Mouse (Mus musculus) erythroblast, embryonic 14.5 days (primary cell): ENCODE data around the gene Olfr790. TPM values are rescaled to one million over a fixed set of nuclear protein-coding genes. Genes with fewer than 3 reads are reported as not detected.

ENCODE experiments used
- H3K27me3 ChIP-seq: 2 replicates; pipeline ENCODE4 v1.6.1; 2012; ENCODE audit warnings: inconsistent platforms; ENCODE audit not compliant: control insufficient read depth
- H3K36me3 ChIP-seq: 2 replicates; pipeline ENCODE4 v1.6.1; 2012; ENCODE audit warnings: mild to moderate bottlenecking, inconsistent platforms; ENCODE audit not compliant: control insufficient read depth
- H3K4me1 ChIP-seq: 2 replicates; pipeline ENCODE4 v1.6.1; 2012; ENCODE audit warnings: inconsistent platforms; ENCODE audit not compliant: control insufficient read depth
- H3K4me3 ChIP-seq: replicated peaks from 2 replicates; pipeline ENCODE3; 2012; ENCODE audit warnings: moderate library complexity, mild to moderate bottlenecking, inconsistent platforms
- H3K9me3 ChIP-seq: 2 replicates; pipeline ENCODE4 v1.6.1; 2012; ENCODE audit warnings: low read length, inconsistent platforms, mixed read lengths; ENCODE audit not compliant: control insufficient read depth
- GATA1 ChIP-seq: IDR thresholded peaks from 2 replicates; pipeline ENCODE4 v1.6.1; 2012; ENCODE audit warnings: low read length, inconsistent platforms, mixed read lengths
- TAL1 ChIP-seq: IDR thresholded peaks from 3 replicates; pipeline ENCODE4 v1.6.1; 2012; ENCODE audit warnings: low read length, inconsistent platforms, mixed read lengths
- polyA plus RNA-seq: library from polyadenylated mRNA; stranded (reverse); fragments of >175 nt; gene quantifications from 2 replicates; pipeline ENCODE4 v1.2.3, GENCODE M21; 2012

Olfr790 gene
- polyA plus RNA-seq, 1 experiment: not detected

- peaks cover 2% of the 10 kb centered on the region for H3K9me3 ChIP-seq
- H3K27me3 ChIP-seq: no peaks in the 10 kb centered on the region
- no peak overlapping the region for H3K4me3 ChIP-seq
- no peaks in the 10 kb centered on the region for H3K4me1 ChIP-seq
- TF ChIP-seq GATA1: no peak
- TF ChIP-seq TAL1: no peak
- no peaks in the 10 kb centered on the region for H3K36me3 ChIP-seq
Observed at GRCm38 (mm10) chr10:129549354-129549753, 51.1 kb downstream of the Olfr790 start.

Other genes with a start within 250 kb of the Olfr790 start
- 0.06 TPM in 1 of 2 replicates, not detected in the other for gene Olfr776, start 239.4 kb upstream of the Olfr790 start, polyA plus RNA-seq
- gene Olfr777, start 227.0 kb upstream of the Olfr790 start, polyA plus RNA-seq: 0.04 TPM in 1 of 2 replicates, not detected in the other
- not detected in 2 replicates for gene Olfr780, start 180.4 kb upstream of the Olfr790 start, polyA plus RNA-seq
- not detected in 2 replicates for gene Olfr781, start 169.6 kb upstream of the Olfr790 start, polyA plus RNA-seq
- gene Olfr782, start 149.6 kb upstream of the Olfr790 start, polyA plus RNA-seq: not detected in 2 replicates
- gene Olfr784, start 114.4 kb upstream of the Olfr790 start, polyA plus RNA-seq: not detected in 2 replicates
- gene Olfr785, start 93.1 kb upstream of the Olfr790 start, polyA plus RNA-seq: not detected in 2 replicates
- not detected in 2 replicates for gene Olfr786, start 71.2 kb upstream of the Olfr790 start, polyA plus RNA-seq
- gene Olfr787, start 36.6 kb upstream of the Olfr790 start, polyA plus RNA-seq: not detected in 2 replicates
- not detected in 2 replicates for gene Olfr788, start 27.5 kb upstream of the Olfr790 start, polyA plus RNA-seq
- gene Olfr789, start 13.7 kb upstream of the Olfr790 start, polyA plus RNA-seq: not detected in 2 replicates
- not detected in 2 replicates for gene Olfr791, start 23.3 kb downstream of the Olfr790 start, polyA plus RNA-seq
- gene Olfr792, start 40.7 kb downstream of the Olfr790 start, polyA plus RNA-seq: not detected in 2 replicates
- not detected in 2 replicates for gene Olfr794, start 69.2 kb downstream of the Olfr790 start, polyA plus RNA-seq
- not detected in 2 replicates for gene Olfr796, start 114.1 kb downstream of the Olfr790 start, polyA plus RNA-seq
- not detected in 2 replicates for gene Olfr798, start 129.4 kb downstream of the Olfr790 start, polyA plus RNA-seq
- not detected in 2 replicates for gene Olfr799, start 139.0 kb downstream of the Olfr790 start, polyA plus RNA-seq
- gene Olfr800, start 159.2 kb downstream of the Olfr790 start, polyA plus RNA-seq: 0.01 TPM in 1 of 2 replicates, not detected in the other
- not detected in 2 replicates for gene Olfr801, start 175.4 kb downstream of the Olfr790 start, polyA plus RNA-seq
- not detected in 2 replicates for gene Olfr802, start 189.7 kb downstream of the Olfr790 start, polyA plus RNA-seq
- gene Olfr803, start 195.8 kb downstream of the Olfr790 start, polyA plus RNA-seq: not detected in 2 replicates
- not detected in 2 replicates for gene Olfr804, start 204.7 kb downstream of the Olfr790 start, polyA plus RNA-seq
- gene Olfr805, start 230.9 kb downstream of the Olfr790 start, polyA plus RNA-seq: not detected in 2 replicates
- gene Olfr806, start 243.4 kb downstream of the Olfr790 start, polyA plus RNA-seq: not detected in 2 replicates